In the genomic region with DNA sequence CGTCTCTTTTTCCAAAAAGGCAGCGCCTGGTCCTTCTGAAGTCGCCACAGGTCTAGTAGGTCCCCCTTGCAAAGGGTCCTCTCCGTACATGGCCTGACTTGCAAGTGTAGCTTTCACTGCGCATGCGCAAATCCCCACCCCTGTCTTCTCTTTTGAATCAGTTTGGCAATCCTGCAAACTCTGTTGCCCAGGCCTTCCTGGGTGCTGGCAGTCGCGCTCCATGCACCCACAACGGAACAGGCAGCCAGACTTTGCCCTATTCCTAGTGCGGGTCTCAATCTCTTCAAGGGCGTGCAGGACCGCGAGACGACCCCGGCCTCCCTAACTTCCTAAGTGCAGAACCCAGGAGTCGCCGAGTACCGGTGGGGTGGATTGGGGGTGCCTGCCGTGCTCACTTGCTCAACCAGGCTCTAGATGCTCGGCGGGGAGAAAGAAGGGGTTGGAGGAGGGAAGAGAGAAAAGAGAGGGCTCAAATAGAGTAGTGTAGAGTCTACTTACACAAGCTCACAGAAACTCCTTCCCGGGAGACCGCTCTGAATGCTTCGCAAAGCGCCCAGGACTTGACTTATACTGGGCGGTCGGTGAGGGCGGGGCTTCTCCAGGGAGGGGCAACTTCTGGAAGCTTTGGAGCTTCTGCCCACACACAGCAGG, we compare ENCODE assay signal across 8 mouse cellular contexts. TPM values are rescaled to one million over a fixed set of nuclear protein-coding genes. Genes with fewer than 3 reads are reported as not detected.
A peak's percentile ranks its signal among the peaks of the same experiment; 100 is the strongest.
DNase-seq lines count a peak whose midpoint lies in the region; ATAC-seq lines count a peak whose summit lies in the region.

A gene (minus strand): TSS at position 580 of the 651 bp plus-strand sequence.

- peak; percentile 41 for ATAC-seq in inflammation-experienced regulatory T-cells, adult 6 months
- ATAC-seq in megakaryocyte progenitor cell, adult 5-6 weeks (replicated peaks; ENCODE audit: poor library complexity), result peak; percentile 21

- intact Hi-C loops in left cerebral cortex, postnatal 10 days (cut with DNase I), result no loop called here

- DNase-seq in ZHBTc4 (ENCODE audit: low read depth, low spot score), result peak; percentile 92
- DNase-seq in embryo, embryonic 10 days (ENCODE audit: low spot score), result peak; percentile 87
- DNase-seq in gastrocnemius, postnatal 10 days, result peak; percentile 80
- DNase-seq in left cerebral cortex, postnatal 10 days (ENCODE audit: extremely low spot score in 1 of 2, low spot score in 2 of 2), result peak; percentile 78 to 88
- DNase-seq in right cerebral cortex, postnatal 36 days (ENCODE audit: low spot score in 2 of 2), result peak; percentile 70 to 73
- peak; percentile 76 to 83 for DNase-seq in urinary bladder, postnatal 4 days (ENCODE audit: low spot score in 2 of 2)

RNA-seq across cellular contexts. Expression of the gene that starts here (rescaled TPM):
- 1 to 10 TPM; 4.7 to 5.1 TPM for total RNA-seq in gastrocnemius, postnatal 10 days (2021)
- polyA plus RNA-seq in inflammation-experienced regulatory T-cells, adult 6 months (2017; shearing (Covaris generic)), result under 1 TPM in 2 of 3 experiments, not detected in 1; 0.34 to 0.67 TPM
- 1 to 10 TPM; 3.4 to 3.6 TPM for total RNA-seq in left cerebral cortex, postnatal 10 days (2021)
- total RNA-seq in megakaryocyte progenitor cell, adult 5-6 weeks (2015), result 72.7 and 81.7 TPM in 2 replicates
- 59.6 and 66.6 TPM in 2 replicates for total RNA-seq in megakaryocyte progenitor cell, adult 5-6 weeks (2017)

Comparison
In these comparisons a context has a peak if more than half of its experiments do, and no peak if none do; other contexts are left out.
1. Peak in every context shown above with its lines: DNase-seq and ATAC-seq.
2. RNA of the gene that starts here (total RNA-seq): 59.6 to 81.7 TPM in megakaryocyte progenitor cell, adult 5-6 weeks; 4.7 to 5.1 TPM in gastrocnemius, postnatal 10 days and 3.4 to 3.6 TPM in left cerebral cortex, postnatal 10 days; every median in the first group is over 4 times any median in the second.
3. Peak in ATAC-seq in inflammation-experienced regulatory T-cells, adult 6 months; RNA of the gene not detected or under 1 TPM.